Mouse (Mus musculus) MEL (cell line): ENCODE results near the gene Mgat4c.

Experiments used
- CTCF ChIP-seq, 3 experiments: IDR thresholded peaks in 2 of 3; conservative IDR thresholded peaks in 1 of 3; 2 replicates each; pipeline ENCODE4 v1.5.1; 2011 to 2012; ENCODE audit warnings: low read length in 3 of 3, low read depth in 2 of 3, mild to moderate bottlenecking in 2 of 3, improper control_type of control experiment in 1 of 3, inconsistent platforms in 1 of 3, mixed read lengths in 1 of 3, moderate library complexity in 1 of 3; ENCODE audit not compliant: control insufficient read depth in 1 of 3, insufficient read depth in 1 of 3, poor library complexity in 1 of 3, severe bottlenecking in 1 of 3
- E2F4 ChIP-seq: IDR thresholded peaks from 2 replicates; pipeline ENCODE4 v1.6.1; 2011; ENCODE audit warnings: low read depth, low read length, improper control_type of control experiment, borderline replicate concordance
- GATA1 ChIP-seq: IDR thresholded peaks from 2 replicates; pipeline ENCODE4 v1.6.1; 2011; ENCODE audit warnings: low read depth, low read length, improper control_type of control experiment
- MAFK ChIP-seq: IDR thresholded peaks from 2 replicates; pipeline ENCODE4 v1.6.1; 2011; ENCODE audit warnings: low read depth, mild to moderate bottlenecking, low read length, improper control_type of control experiment, borderline replicate concordance
- MEF2A ChIP-seq: IDR thresholded peaks from 2 replicates; pipeline ENCODE4 v1.6.1; 2014; ENCODE audit warnings: low read depth, mild to moderate bottlenecking, inconsistent platforms, low read length, improper control_type of control experiment; ENCODE audit not compliant: poor library complexity, insufficient replicate concordance, severe bottlenecking; ENCODE audit errors: extremely low read depth
- RAD21 ChIP-seq: IDR thresholded peaks from 2 replicates; pipeline ENCODE4 v1.6.1; 2011; ENCODE audit warnings: mild to moderate bottlenecking, low read depth, low read length, improper control_type of control experiment
- ZC3H11A ChIP-seq: IDR thresholded peaks from 2 replicates; pipeline ENCODE4 v1.6.1; 2012; ENCODE audit warnings: low read depth, mild to moderate bottlenecking, inconsistent platforms, low read length, improper control_type of control experiment
- ZMIZ1 ChIP-seq: IDR thresholded peaks from 2 replicates; pipeline ENCODE4 v1.6.1; 2012; ENCODE audit warnings: low read depth, mild to moderate bottlenecking, inconsistent platforms, low read length, improper control_type of control experiment, moderate library complexity

DNA sequence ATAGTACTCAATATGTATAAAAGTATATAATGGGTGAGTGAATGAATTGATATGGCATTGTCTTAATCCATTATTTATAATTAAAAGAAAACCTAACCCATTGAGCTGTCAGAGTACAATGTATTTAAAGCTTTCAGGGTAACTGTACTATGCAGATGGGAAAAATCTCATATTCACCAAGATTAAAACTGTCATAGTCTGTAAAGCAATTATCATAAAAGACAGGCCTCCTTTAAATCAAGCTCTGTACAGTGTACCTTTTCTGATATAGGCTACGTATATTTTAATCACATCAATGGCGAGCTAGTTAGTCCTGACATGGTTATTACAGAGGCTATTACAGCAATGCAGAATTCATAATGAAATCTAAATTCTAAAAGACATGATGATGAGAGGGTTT lies 146.7 kb downstream of the Mgat4c start:
- TF ChIP-seq RAD21 (no peak), CTCF (IDR thresholded peaks at IDR 0.05 in 2 of 3, conservative IDR thresholded peaks at IDR 0.05 in 1 of 3; ENCODE audit: control insufficient read depth in 1 of 3, insufficient read depth in 1 of 3, low read depth in 2 of 3, low read length in 3 of 3, poor library complexity in 1 of 3, severe bottlenecking in 1 of 3) (no peak), GATA1 (no peak), MEF2A (no peak), MAFK (no peak), E2F4 (no peak), ZMIZ1 (no peak), ZC3H11A (no peak)
